Mouse (Mus musculus) kidney, adult 2 months (tissue): ENCODE results near the gene Ank. TPM values are rescaled to one million over a fixed set of nuclear protein-coding genes. Genes with fewer than 3 reads are reported as not detected.

Experiments
- DNase-seq: peaks from one replicate; pipeline ENCODE4 v3.0.0; 2021
- H3K27ac ChIP-seq: fragments of 200-500 bp; 2 replicates; pipeline ENCODE4 v1.5.1; 2012; ENCODE audit warnings: low read depth, low read length, control low read depth, inconsistent platforms; ENCODE audit not compliant: insufficient read depth
- H3K27me3 ChIP-seq: fragments of 200-500 bp; replicated peaks from 2 replicates; pipeline ENCODE4 v1.6.1; 2012; ENCODE audit warnings: mild to moderate bottlenecking, moderate library complexity, low read length, inconsistent platforms; ENCODE audit not compliant: control insufficient read depth, insufficient read depth
- H3K36me3 ChIP-seq: fragments of 200-500 bp; 2 replicates; pipeline ENCODE4 v1.6.1; 2012; ENCODE audit warnings: mild to moderate bottlenecking, moderate library complexity, low read length, inconsistent platforms; ENCODE audit not compliant: control insufficient read depth, insufficient read depth
- H3K4me1 ChIP-seq: fragments of 200-500 bp; 2 replicates; pipeline ENCODE4 v1.6.1; 2011; ENCODE audit warnings: low read length; ENCODE audit not compliant: control insufficient read depth, insufficient read depth
- H3K4me3 ChIP-seq: fragments of 200-500 bp; 2 replicates; pipeline ENCODE4 v1.5.1; 2011; ENCODE audit warnings: mild to moderate bottlenecking, low read depth, low read length, control low read depth; ENCODE audit not compliant: insufficient read depth
- CTCF ChIP-seq: fragments of 200-500 bp; conservative IDR thresholded peaks from 2 replicates; pipeline ENCODE4 v1.5.1; 2011; ENCODE audit warnings: low read depth, mild to moderate bottlenecking, control low read depth, low read length, moderate library complexity, mixed read lengths; ENCODE audit not compliant: insufficient read depth, insufficient read length
- POLR2A ChIP-seq: fragments of 200-500 bp; IDR thresholded peaks from one replicate; pipeline ENCODE4 v1.6.1; 2011; ENCODE audit warnings: low read depth, low read length, control low read depth
- WGBS: fragments of 180-500 bp; shearing (Covaris S2); methylation state at CpG from one replicate; pipeline ENCODE4 v1.1.7; 2018; 5-methylcytosine and 5-hydroxymethylcytosine counted together
- polyA plus RNA-seq: library from polyadenylated mRNA; depleted of rRNA; stranded (reverse); fragments of >200 nt; gene quantifications from 2 replicates; pipeline ENCODE4 v1.2.3, GENCODE M21; 2012

The Ank gene
- polyA plus RNA-seq, 1 experiment = 18.6 TPM

DNA sequence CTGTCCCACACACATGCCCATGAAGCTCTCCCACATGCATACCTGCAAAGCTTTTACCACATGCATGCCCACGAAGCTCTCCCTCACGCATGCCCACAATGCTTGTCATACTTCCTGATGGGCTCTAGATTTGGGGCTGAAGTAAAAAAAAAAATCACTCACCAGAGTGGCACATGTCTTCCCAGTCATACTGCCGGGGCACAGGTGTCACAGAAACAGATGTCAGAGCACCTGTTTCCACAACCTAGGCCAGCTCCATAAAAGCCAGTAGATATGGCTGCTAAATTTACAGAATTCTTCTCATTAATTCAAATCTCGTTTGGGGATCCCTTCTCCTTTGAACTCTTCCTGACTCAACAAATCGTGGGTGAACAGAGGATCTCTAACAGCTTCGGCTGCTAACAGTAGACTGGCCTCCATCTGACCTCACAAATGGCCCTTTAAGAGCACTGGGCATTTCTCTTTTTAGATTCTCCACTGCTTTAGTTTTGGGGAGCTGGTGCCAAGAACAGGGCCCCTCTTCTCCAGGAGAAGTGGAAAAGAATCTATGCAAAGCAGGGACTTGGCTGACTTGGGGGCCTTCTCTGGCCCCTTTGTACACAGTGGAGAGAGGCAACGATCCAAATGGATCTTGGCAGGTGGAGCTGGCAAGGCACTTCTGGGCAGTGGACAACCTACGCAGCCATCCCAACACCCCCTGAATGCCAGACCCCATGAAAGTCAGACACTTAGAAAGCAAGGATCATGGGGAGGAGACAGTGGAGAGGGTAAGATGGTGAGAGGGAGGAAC is 108.7 kb downstream of the Ank start:
- Histone ChIP-seq H3K27me3 (no peaks in the 10 kb centered on the region), H3K4me3 (no peak overlapping the region), H3K36me3 (no peaks in the 10 kb centered on the region), H3K27ac (no peak overlapping the region), H3K4me1 (no peaks in the 10 kb centered on the region)
- DNase-seq = no peak
- TF ChIP-seq POLR2A = no peak
- no peak for TF ChIP-seq CTCF
- WGBS = 74% methylated on average over 8 of the region's 8 CpGs

- DNase-seq = peak; percentile 32
- 60% methylated on average over 3 of the region's 3 CpGs for WGBS
- H3K36me3 ChIP-seq = no peaks in the 10 kb centered on the region
- H3K4me3 ChIP-seq = no peak overlapping the region
- no peak overlapping the region for H3K27ac ChIP-seq
- no peak for TF ChIP-seq CTCF
- no peak for TF ChIP-seq POLR2A
- H3K27me3 ChIP-seq = no peaks in the 10 kb centered on the region
- no peaks in the 10 kb centered on the region for H3K4me1 ChIP-seq
Measured at GRCm38 (mm10) chr15:27575932-27576331, 109.5 kb downstream of the Ank start.

GRCm38 (mm10) chr15:27576886-27577285 is 110.4 kb downstream of the Ank start:
- WGBS = 91% methylated on average over 1 of the region's 1 CpGs
- Histone ChIP-seq H3K4me3 (no peak overlapping the region), H3K27me3 (no peaks in the 10 kb centered on the region), H3K27ac (no peak overlapping the region), H3K4me1 (no peaks in the 10 kb centered on the region), H3K36me3 (no peaks in the 10 kb centered on the region)
- TF ChIP-seq CTCF (no peak), POLR2A (no peak)
- DNase-seq = no peak

- no peak overlapping the region for H3K4me3 ChIP-seq
- no peak for DNase-seq
- no peaks in the 10 kb centered on the region for H3K27me3 ChIP-seq
- no peaks in the 10 kb centered on the region for H3K36me3 ChIP-seq
- 66% methylated on average over 16 of the region's 16 CpGs for WGBS
- no peaks in the 10 kb centered on the region for H3K4me1 ChIP-seq
- H3K27ac ChIP-seq = no peak overlapping the region
- TF ChIP-seq CTCF = no peak
- no peak for TF ChIP-seq POLR2A
Measured at GRCm38 (mm10) chr15:27577915-27578780, 111.7 kb downstream of the Ank start.

DNA sequence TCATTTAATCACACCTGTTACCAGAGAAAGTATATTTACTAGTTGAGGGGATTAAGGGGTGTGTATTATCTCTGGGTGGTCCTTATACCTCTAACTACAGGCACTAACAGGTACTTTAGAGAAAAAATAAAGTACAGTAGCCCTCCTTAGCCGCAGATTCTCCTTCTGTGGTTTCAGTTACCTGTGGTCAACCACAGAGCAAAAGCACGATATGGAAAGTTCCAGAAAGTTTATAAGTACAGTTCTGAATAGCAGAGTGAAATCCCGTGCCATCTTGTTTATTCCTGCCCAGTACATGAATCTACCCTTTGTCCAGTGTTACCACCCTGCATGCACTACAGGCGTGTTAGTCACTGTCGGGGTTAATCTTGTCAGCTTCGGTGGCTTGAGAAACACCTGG is 112.4 kb downstream of the Ank start:
- no peak for DNase-seq

DNA sequence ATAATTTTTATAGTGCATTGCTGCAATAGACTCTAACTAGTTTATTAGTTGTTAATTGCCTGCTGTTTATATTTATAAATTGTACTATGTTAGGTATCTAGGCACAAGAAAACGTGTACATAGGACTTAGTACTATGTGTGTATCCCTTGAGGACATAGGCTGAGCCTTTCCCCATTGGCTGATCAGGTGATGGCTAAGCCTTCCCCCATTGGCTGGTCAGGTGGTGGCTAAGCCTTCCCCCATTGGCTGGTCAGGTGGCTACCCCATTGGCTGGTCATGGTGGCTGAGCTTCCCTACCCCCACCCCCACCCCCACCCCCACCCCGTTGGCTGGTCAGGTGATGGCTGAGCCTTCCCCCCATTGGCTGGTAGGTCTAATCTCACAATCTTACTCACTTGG is 113.4 kb downstream of the Ank start:
- no peak overlapping the region for H3K4me3 ChIP-seq
- TF ChIP-seq CTCF (no peak), POLR2A (no peak)
- no peak for DNase-seq
- H3K27me3 ChIP-seq = no peaks in the 10 kb centered on the region
- WGBS = 74% methylated on average over 2 of the region's 2 CpGs
- no peak overlapping the region for H3K27ac ChIP-seq
- H3K4me1 ChIP-seq = no peaks in the 10 kb centered on the region
- H3K36me3 ChIP-seq = no peaks in the 10 kb centered on the region

More for the DNA sequence above, 112.4 kb downstream of the Ank start:
- Histone ChIP-seq H3K4me3 (no peak overlapping the region), H3K27ac (no peak overlapping the region), H3K27me3 (no peaks in the 10 kb centered on the region), H3K36me3 (no peaks in the 10 kb centered on the region), H3K4me1 (no peaks in the 10 kb centered on the region)
- WGBS = 88% methylated on average over 6 of the region's 6 CpGs
- TF ChIP-seq POLR2A (no peak), CTCF (no peak)

DNA sequence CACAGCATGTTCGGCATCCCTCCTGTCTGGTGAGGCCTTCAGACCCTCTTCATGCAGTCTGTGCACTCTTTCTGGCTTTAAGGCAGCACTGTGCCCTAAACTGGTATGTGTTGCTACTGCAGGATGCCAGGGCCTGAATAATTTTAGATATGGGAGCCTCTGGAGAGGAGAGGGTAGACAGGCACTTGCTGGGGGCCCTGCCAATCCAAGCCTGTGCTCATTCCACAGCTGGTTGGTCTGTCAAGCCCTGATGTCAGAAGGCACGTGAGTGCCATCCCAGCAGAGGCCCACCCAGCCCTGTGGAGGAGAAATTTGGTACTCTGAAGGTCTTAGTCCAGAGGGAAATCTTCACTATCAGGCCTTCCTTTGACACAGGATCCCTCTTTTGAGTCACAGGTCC is 114.3 kb downstream of the Ank start:
- no peak for TF ChIP-seq CTCF
- no peak for TF ChIP-seq POLR2A
- no peaks in the 10 kb centered on the region for H3K36me3 ChIP-seq
- no peak overlapping the region for H3K4me3 ChIP-seq
- no peaks in the 10 kb centered on the region for H3K4me1 ChIP-seq
- no peak for DNase-seq
- no peaks in the 10 kb centered on the region for H3K27me3 ChIP-seq
- WGBS = 93% methylated on average over 2 of the region's 2 CpGs
- H3K27ac ChIP-seq = no peak overlapping the region
